Mouse (Mus musculus) limb, embryonic 11.5 days (tissue): Measurements from ENCODE around the gene Galnt14. TPM values are rescaled to one million over a fixed set of nuclear protein-coding genes. Genes with fewer than 3 reads are reported as not detected.

Experiments
- ATAC-seq: fragments of 200-750 bp; cut with Nextera tagmentation; 2 replicates; pipeline ENCODE4 v1.8.0; 2017; ENCODE audit warnings: low read depth; ENCODE audit not compliant: insufficient number of reproducible peaks, low FRiP score, low TSS enrichment
- DNase-seq: peaks from one replicate; pipeline ENCODE4 v3.0.0-alpha.2; 2015; ENCODE audit warnings: low spot score
- H3K27ac ChIP-seq: fragments of 300-500 bp; sonication (generic); replicated peaks from 2 replicates; pipeline ENCODE4 v1.5.1; 2014; ENCODE audit warnings: low read depth, mild to moderate bottlenecking, low read length
- H3K27me3 ChIP-seq: fragments of 300-500 bp; sonication (generic); 2 replicates; pipeline ENCODE4 v1.6.1; 2014; ENCODE audit warnings: mild to moderate bottlenecking, low read length, mixed read lengths; ENCODE audit not compliant: control insufficient read depth, insufficient read depth
- H3K36me3 ChIP-seq: fragments of 300-500 bp; sonication (generic); 2 replicates; pipeline ENCODE4 v1.6.1; 2014; ENCODE audit warnings: mild to moderate bottlenecking, low read length, moderate library complexity, mixed read lengths; ENCODE audit not compliant: control insufficient read depth, insufficient read depth
- H3K4me1 ChIP-seq: fragments of 300-500 bp; sonication (generic); 2 replicates; pipeline ENCODE4 v1.6.1; 2014; ENCODE audit warnings: low read length, mixed read lengths; ENCODE audit not compliant: control insufficient read depth, insufficient read depth
- H3K4me2 ChIP-seq: fragments of 300-500 bp; sonication (generic); 2 replicates; pipeline ENCODE4 v1.6.1; 2014; ENCODE audit warnings: low read depth, mild to moderate bottlenecking, moderate library complexity; ENCODE audit not compliant: severe bottlenecking
- H3K4me3 ChIP-seq: fragments of 300-500 bp; sonication (generic); 2 replicates; pipeline ENCODE4 v1.5.1; 2014; ENCODE audit warnings: low read depth, low read length
- H3K9ac ChIP-seq: fragments of 300-500 bp; sonication (generic); 2 replicates; pipeline ENCODE4 v1.6.1; 2014; ENCODE audit warnings: mild to moderate bottlenecking, low read length
- H3K9me3 ChIP-seq: fragments of 300-500 bp; sonication (generic); 2 replicates; pipeline ENCODE4 v1.6.1; 2016; ENCODE audit warnings: low read length; ENCODE audit not compliant: control insufficient read depth
- WGBS: fragments of 180-500 bp; shearing (Covaris S2); extraction: QIAGEN DNeasy Blood & Tissue Kit; methylation state at CpG from one replicate; pipeline ENCODE4 v1.1.7; 2014; 5-methylcytosine and 5-hydroxymethylcytosine counted together
- polyA plus RNA-seq: library from polyadenylated mRNA; unstranded; fragments of >200 nt; fragmentation: Nextera tagmentation; extraction: Ambion mirVana; gene quantifications from 2 replicates; pipeline ENCODE4 v1.2.1, GENCODE M21; 2014

Gene Galnt14
- polyA plus RNA-seq, 1 experiment from 2014 or later: 1.4 TPM

DNA sequence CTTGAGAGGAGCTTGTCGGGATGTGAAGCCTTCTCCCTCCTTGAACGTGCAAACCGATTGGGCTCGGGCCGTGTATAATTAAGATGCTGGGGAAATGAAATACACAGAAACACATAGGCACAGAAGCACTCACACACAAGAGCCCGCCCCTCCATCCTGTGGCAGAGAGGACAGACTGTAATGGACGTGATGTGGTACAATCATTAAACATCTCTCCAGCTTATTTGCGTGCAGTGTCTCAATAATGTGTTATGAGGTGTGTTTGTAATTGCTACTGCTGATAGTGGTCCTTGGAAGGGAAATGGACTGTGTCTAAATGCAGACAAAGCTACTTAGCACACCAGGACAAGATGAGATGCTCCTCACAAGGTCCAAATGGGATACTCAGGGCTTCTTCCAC, 24.0 kb downstream of the Galnt14 start:
- no peaks in the 10 kb centered on the region for H3K9me3 ChIP-seq
- no peak overlapping the region for H3K9ac ChIP-seq
- H3K4me2 ChIP-seq: no peak overlapping the region
- DNase-seq (no peak), ATAC-seq (no peak)
- 88% methylated on average over 8 of the region's 8 CpGs for WGBS
- H3K4me3 ChIP-seq: no peak overlapping the region
- no peak overlapping the region for H3K27ac ChIP-seq
- H3K27me3 ChIP-seq: no peaks in the 10 kb centered on the region
- no peaks in the 10 kb centered on the region for H3K4me1 ChIP-seq
- no peaks in the 10 kb centered on the region for H3K36me3 ChIP-seq

DNA sequence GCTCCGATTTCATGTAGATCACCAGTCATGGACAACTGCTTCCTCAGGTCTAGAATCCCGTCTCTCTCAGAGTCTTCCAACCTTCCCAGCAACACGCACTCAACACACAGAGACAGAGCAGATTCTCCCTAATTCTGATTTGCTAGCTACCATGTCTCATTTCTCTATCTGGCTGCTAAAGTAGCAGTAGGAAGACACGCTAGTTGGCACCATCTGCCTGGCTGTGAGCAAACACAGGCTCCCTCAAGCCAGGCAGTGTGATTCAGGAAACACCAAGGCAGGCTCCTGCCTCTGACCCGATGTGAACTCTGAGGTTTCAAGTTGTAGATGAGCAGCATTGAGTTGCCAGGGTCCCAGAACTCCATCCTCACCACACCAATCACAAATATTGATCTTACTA, 25.5 kb downstream of the Galnt14 start:
- H3K9ac ChIP-seq: no peak overlapping the region
- no peak overlapping the region for H3K4me3 ChIP-seq
- ATAC-seq: no peak
- no peaks in the 10 kb centered on the region for H3K36me3 ChIP-seq
- H3K4me2 ChIP-seq: no peak overlapping the region
- no peak overlapping the region for H3K27ac ChIP-seq
- H3K9me3 ChIP-seq: no peaks in the 10 kb centered on the region
- H3K27me3 ChIP-seq: no peaks in the 10 kb centered on the region
- 72% methylated on average over 5 of the region's 5 CpGs for WGBS
- no peaks in the 10 kb centered on the region for H3K4me1 ChIP-seq
- no peak for DNase-seq

DNA sequence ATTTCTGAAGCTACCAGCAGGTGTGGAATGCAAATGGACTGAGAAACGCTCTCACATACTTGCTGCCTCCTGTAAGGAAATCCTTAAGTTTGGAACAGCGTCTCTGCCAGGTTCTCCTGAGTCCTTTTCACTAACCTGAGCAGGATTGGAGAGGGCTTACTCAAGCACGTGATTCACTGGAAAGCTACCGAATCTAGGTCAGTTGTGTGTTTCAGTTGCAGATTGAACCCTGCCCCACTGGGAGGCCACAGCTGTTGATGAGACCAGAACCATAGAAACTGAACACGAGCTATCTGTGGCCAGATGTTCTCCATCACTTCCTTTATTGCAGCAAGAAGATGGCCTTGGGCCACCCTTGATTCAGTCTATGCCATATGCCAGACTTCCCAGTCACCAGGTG, 38.3 kb downstream of the Galnt14 start:
- no peaks in the 10 kb centered on the region for H3K36me3 ChIP-seq
- WGBS: 87% methylated on average over 5 of the region's 5 CpGs
- H3K9me3 ChIP-seq: no peaks in the 10 kb centered on the region
- no peak for DNase-seq
- no peak overlapping the region for H3K4me3 ChIP-seq
- ATAC-seq: no peak
- no peak overlapping the region for H3K4me2 ChIP-seq
- H3K27ac ChIP-seq: no peak overlapping the region
- H3K9ac ChIP-seq: no peak overlapping the region
- H3K4me1 ChIP-seq: no peaks in the 10 kb centered on the region
- no peaks in the 10 kb centered on the region for H3K27me3 ChIP-seq

DNA sequence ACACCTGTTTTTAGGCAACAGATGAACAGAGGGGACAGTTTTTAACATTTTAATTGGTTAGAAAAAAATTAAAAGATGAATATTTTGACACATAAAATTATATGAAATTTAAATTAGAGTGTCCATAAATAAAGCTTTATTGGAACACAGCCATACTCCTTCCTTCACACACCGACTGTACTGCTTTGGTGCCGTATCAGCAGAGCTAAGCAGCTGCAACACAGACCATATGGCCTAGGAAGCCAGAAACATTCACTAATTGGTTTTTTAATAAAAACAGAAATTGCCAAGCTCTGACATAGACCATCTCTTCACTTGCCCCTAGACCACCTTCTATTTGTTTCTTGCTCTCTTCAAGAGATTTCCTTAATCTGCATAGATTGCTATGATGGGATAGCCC, 40.2 kb downstream of the Galnt14 start:
- Histone ChIP-seq H3K27me3 (no peaks in the 10 kb centered on the region), H3K9me3 (no peaks in the 10 kb centered on the region), H3K36me3 (no peaks in the 10 kb centered on the region), H3K4me2 (no peak overlapping the region), H3K9ac (no peak overlapping the region), H3K4me3 (no peak overlapping the region), H3K4me1 (no peaks in the 10 kb centered on the region), H3K27ac (no peak overlapping the region)
- no peak for DNase-seq
- ATAC-seq: no peak
- WGBS: 78% methylated on average over 2 of the region's 2 CpGs

DNA sequence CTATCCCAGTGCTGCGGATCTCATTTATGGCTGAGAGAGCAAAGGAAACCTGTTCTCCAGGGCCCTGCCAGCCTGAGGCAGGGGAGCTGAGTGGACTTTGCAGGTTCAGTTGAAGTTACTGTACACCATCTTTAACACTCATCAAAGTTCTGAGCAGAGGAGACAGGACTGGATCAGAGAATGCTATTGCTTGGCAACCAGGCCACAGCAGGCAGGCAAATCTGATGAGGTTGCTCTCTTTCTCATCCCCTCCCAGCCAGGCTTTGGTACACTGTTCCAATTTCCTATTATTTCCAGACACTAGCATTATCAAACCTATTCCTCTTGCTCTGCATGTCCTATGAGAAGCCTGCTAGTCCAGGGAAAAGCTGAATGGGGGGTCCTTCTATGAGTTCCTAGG, 41.3 kb downstream of the Galnt14 start:
- no peak overlapping the region for H3K9ac ChIP-seq
- no peak overlapping the region for H3K4me2 ChIP-seq
- DNase-seq (no peak), ATAC-seq (no peak)
- no peaks in the 10 kb centered on the region for H3K27me3 ChIP-seq
- H3K36me3 ChIP-seq: no peaks in the 10 kb centered on the region
- 82% methylated on average over 1 of the region's 1 CpGs for WGBS
- no peaks in the 10 kb centered on the region for H3K9me3 ChIP-seq
- H3K4me3 ChIP-seq: no peak overlapping the region
- no peaks in the 10 kb centered on the region for H3K4me1 ChIP-seq
- no peak overlapping the region for H3K27ac ChIP-seq

DNA sequence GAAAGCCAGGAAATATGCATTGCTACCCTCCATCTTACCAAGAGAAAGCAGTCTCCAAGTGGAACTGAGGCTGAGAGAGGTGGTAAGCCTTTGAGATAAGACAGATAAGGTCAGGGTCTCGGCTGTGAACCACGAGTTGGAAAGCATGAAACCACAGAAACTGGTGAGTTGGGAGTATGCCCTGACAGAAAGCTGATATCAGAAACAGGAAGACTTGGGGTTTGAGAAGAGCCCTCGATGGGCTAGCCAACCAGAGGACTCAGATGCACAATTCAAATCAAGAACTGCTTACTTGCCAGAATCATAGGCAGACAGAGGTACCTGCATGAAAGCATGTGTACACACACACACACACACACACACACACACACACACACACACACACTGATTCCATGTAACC, 47.0 kb downstream of the Galnt14 start:
- DNase-seq: no peak
- no peaks in the 10 kb centered on the region for H3K9me3 ChIP-seq
- no peak overlapping the region for H3K4me2 ChIP-seq
- 73% methylated on average over 3 of the region's 3 CpGs for WGBS
- no peak overlapping the region for H3K27ac ChIP-seq
- no peaks in the 10 kb centered on the region for H3K4me1 ChIP-seq
- no peaks in the 10 kb centered on the region for H3K27me3 ChIP-seq
- H3K9ac ChIP-seq: no peak overlapping the region
- no peak for ATAC-seq
- H3K36me3 ChIP-seq: no peaks in the 10 kb centered on the region
- H3K4me3 ChIP-seq: no peak overlapping the region

DNA sequence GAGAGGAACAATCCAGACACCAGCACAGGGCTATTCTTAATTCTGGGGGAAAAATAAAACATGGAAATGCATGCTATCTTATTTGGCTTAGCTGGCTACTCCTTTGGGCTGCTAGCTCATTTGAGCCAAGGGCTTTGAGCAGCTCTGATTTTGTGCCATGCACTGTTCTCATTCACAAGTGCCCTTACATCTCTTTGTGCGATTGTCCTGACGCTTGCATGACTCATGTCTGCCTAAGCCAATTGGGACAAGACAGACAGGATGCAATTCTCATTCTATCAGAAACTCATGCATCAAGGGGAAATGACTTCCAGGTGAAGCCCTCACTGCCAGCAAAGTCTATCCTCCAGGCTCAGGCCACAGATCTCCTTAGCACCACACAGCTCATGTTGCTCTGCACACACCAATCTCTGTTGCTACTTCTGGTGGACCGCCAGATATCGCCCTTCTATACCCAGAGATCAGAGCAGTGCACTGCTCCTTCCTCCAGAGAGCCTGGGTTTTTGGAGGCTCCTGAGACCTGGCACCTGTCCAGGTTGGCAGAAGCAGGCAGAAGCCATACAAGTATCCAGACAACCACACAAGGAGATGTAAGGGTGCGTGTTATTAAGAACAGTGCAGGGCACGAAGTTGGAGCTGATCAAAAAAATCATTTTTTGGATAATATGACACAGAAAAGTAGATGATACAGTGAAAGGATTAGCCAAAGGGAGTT, 51.4 kb downstream of the Galnt14 start:
- Histone ChIP-seq H3K9me3 (no peaks in the 10 kb centered on the region), H3K9ac (no peak overlapping the region), H3K27me3 (no peaks in the 10 kb centered on the region), H3K36me3 (no peaks in the 10 kb centered on the region), H3K4me3 (no peak overlapping the region), H3K27ac (no peak overlapping the region), H3K4me1 (no peaks in the 10 kb centered on the region), H3K4me2 (no peak overlapping the region)
- DNase-seq (no peak), ATAC-seq (no peak)
- 90% methylated on average over 6 of the region's 6 CpGs for WGBS

DNA sequence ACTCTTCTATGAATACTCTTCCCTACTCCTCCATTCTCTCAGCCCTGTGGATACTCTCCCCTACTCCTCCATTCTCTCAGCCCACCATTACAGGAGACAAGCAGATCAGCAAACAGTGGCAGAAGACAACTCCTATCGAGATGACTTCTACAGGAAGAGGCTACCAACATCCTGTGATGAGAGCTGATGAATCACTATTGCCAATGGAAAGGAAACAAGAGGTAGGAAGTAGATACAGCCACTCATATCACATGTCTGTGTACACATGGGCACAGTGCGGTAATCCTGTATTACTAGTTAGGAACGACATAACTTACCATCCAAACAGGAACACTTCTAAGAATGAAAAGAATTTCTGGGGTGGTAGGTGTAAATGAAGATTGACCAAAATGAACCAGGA, 53.9 kb downstream of the Galnt14 start:
- H3K27ac ChIP-seq: no peak overlapping the region
- DNase-seq (no peak), ATAC-seq (no peak)
- H3K9ac ChIP-seq: no peak overlapping the region
- no peak overlapping the region for H3K4me3 ChIP-seq
- H3K4me2 ChIP-seq: no peak overlapping the region
- no peaks in the 10 kb centered on the region for H3K36me3 ChIP-seq
- 93% methylated on average over 3 of the region's 3 CpGs for WGBS
- H3K9me3 ChIP-seq: no peaks in the 10 kb centered on the region
- no peaks in the 10 kb centered on the region for H3K4me1 ChIP-seq
- no peaks in the 10 kb centered on the region for H3K27me3 ChIP-seq

DNA sequence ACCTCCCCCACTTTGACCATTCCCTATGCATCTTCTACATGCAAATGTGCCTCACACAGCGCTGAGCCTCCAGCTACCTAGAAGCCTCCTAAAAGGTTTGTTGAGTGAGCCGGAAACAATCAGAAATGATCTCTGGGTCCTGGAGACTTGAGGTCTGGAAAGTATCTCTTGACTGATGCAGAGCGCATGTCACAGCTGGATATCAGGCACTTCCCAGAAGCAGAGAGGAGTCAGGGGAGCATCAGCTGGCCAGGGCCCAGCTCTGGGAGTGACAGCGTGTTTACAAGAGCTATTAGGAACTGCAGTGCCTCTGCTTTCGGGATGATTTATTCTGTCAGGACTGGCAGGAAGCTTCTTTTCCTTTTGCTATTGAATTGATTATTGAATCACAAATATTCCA, 56.0 kb downstream of the Galnt14 start:
- Histone ChIP-seq H3K27me3 (no peaks in the 10 kb centered on the region), H3K9ac (no peak overlapping the region), H3K4me1 (no peaks in the 10 kb centered on the region), H3K27ac (no peak overlapping the region), H3K36me3 (no peaks in the 10 kb centered on the region), H3K4me3 (no peak overlapping the region), H3K9me3 (no peaks in the 10 kb centered on the region), H3K4me2 (no peak overlapping the region)
- DNase-seq: no peak
- ATAC-seq: no peak
- WGBS: 45% methylated on average over 5 of the region's 5 CpGs
